Mouse (Mus musculus) liver, postnatal 0 days (tissue): ENCODE data around the gene Eif4a3. TPM values are rescaled to one million over a fixed set of nuclear protein-coding genes. Genes with fewer than 3 reads are reported as not detected.
"Not testable (repeated sequence)": the region's sequence is repeated elsewhere in the genome, so short reads cannot be mapped to it uniquely, and the experiment has no call there.

Experiments
- ATAC-seq: fragments of 200-750 bp; cut with Nextera tagmentation; 2 replicates; pipeline ENCODE4 v1.8.0; 2017; ENCODE audit warnings: mild to moderate bottlenecking, moderate library complexity
- DNase-seq: peaks from one replicate; pipeline ENCODE4 v3.0.0-alpha.2; 2016
- H3K27ac ChIP-seq: fragments of 300-500 bp; sonication (generic); 2 replicates; pipeline ENCODE4 v1.5.1; 2014; ENCODE audit warnings: antibody characterized with exemption, moderate library complexity, mild to moderate bottlenecking, low read depth
- H3K27me3 ChIP-seq: fragments of 300-500 bp; sonication (generic); 2 replicates; pipeline ENCODE4 v1.6.1; 2014; ENCODE audit warnings: low read length, control low read depth, mixed read lengths; ENCODE audit not compliant: insufficient read depth
- H3K36me3 ChIP-seq: fragments of 300-500 bp; sonication (generic); replicated peaks from 2 replicates; pipeline ENCODE4 v1.6.1; 2014; ENCODE audit warnings: mild to moderate bottlenecking, control low read depth, low read length, moderate library complexity, mixed read lengths; ENCODE audit not compliant: insufficient read depth
- H3K4me1 ChIP-seq: fragments of 300-500 bp; sonication (generic); 2 replicates; pipeline ENCODE4 v1.6.1; 2014; ENCODE audit warnings: antibody characterized with exemption, mild to moderate bottlenecking, control low read depth; ENCODE audit not compliant: insufficient read depth
- H3K4me2 ChIP-seq: fragments of 300-500 bp; sonication (generic); 2 replicates; pipeline ENCODE4 v1.6.1; 2014; ENCODE audit warnings: low read depth, mild to moderate bottlenecking, low read length, moderate library complexity, mixed read lengths
- H3K4me3 ChIP-seq: fragments of 300-500 bp; sonication (generic); 2 replicates; pipeline ENCODE4 v1.5.1; 2014; ENCODE audit warnings: low read depth, low read length
- H3K9ac ChIP-seq: fragments of 300-500 bp; sonication (generic); replicated peaks from 2 replicates; pipeline ENCODE4 v1.6.1; 2014; ENCODE audit warnings: mild to moderate bottlenecking, moderate library complexity
- H3K9me3 ChIP-seq: fragments of 300-500 bp; sonication (generic); 2 replicates; pipeline ENCODE4 v1.6.1; 2016; ENCODE audit warnings: mild to moderate bottlenecking, control low read depth, low read length, mixed read lengths
- CTCF ChIP-seq: sonication (generic); IDR thresholded peaks from 2 replicates; pipeline ENCODE4 v1.5.1; 2016; ENCODE audit warnings: antibody characterized with exemption, low read depth
- EP300 ChIP-seq: IDR thresholded peaks from 2 replicates; pipeline ENCODE4 v1.6.1; 2016; ENCODE audit warnings: antibody characterized with exemption, low read depth, mild to moderate bottlenecking
- WGBS: fragments of 180-500 bp; shearing (Covaris S2); extraction: QIAGEN DNeasy Blood & Tissue Kit; methylation state at CpG from one replicate; pipeline ENCODE4 v1.1.7; 2014; ENCODE audit not compliant: insufficient replicate concordance; 5-methylcytosine and 5-hydroxymethylcytosine counted together
- polyA plus RNA-seq: library from polyadenylated mRNA; unstranded; fragments of >200 nt; fragmentation: Nextera tagmentation; extraction: Ambion mirVana; gene quantifications from 2 replicates; pipeline ENCODE4 v1.2.1, GENCODE M21; 2015

The Eif4a3 gene
- polyA plus RNA-seq, 1 experiment from 2014 or later = 125 TPM

GRCm38 (mm10) chr11:119300986-119301385, 1.1 kb upstream of the Eif4a3 start:
- DNase-seq = no peak
- peaks cover 16% of the 10 kb centered on the region for H3K36me3 ChIP-seq
- H3K4me3 ChIP-seq = peak overlapping the region; percentile 97; the same call in 1 of the 2 replicates
- H3K4me2 ChIP-seq = peak overlapping the region; percentile 78; the same call in 1 of the 2 replicates
- no peak overlapping the region for H3K27ac ChIP-seq
- TF ChIP-seq EP300 = no peak
- no peak for TF ChIP-seq CTCF
- no peaks in the 10 kb centered on the region for H3K27me3 ChIP-seq
- no peaks in the 10 kb centered on the region for H3K9me3 ChIP-seq
- H3K9ac ChIP-seq = peak overlapping the region; percentile 99
- WGBS = 21% methylated on average over 2 of the region's 2 CpGs
- no peak for ATAC-seq
- H3K4me1 ChIP-seq = peaks cover 11% of the 10 kb centered on the region

GRCm38 (mm10) chr11:119300246-119300935, 502 bp upstream of the Eif4a3 start:
- H3K36me3 ChIP-seq = peaks cover 22% of the 10 kb centered on the region

DNA sequence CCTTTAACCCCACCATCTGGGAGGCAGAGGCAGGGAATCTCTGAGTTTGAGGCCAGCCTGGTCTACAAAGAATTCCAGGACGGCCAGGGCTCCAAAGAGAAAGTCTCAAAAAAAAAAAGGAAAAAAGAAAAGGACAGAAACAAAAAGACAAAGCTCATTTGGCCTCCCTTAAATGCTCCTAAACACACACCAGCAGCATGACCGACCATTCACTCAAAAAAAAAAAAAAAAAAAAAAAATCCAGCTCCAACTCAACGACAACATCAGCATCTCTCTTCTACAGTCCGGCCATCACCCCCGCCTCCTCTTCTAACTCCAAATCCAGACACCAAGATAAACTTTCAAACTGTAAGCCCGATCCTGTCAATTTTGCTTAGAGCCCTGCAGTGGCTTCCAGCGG, 972 bp downstream of the Eif4a3 start:
- peak overlapping the region; percentile 78 for H3K4me2 ChIP-seq
- H3K9ac ChIP-seq = peak overlapping the region; percentile 99
- H3K36me3 ChIP-seq = peaks cover 37% of the 10 kb centered on the region
- H3K27me3 ChIP-seq = no peaks in the 10 kb centered on the region
- TF ChIP-seq CTCF (no peak), EP300 (no peak)
- ATAC-seq (no peak), DNase-seq (no peak)
- WGBS = 7% methylated on average over 7 of the region's 7 CpGs
- H3K27ac ChIP-seq = peak overlapping the region; percentile 90
- H3K9me3 ChIP-seq = no peaks in the 10 kb centered on the region
- peak overlapping the region; percentile 97 for H3K4me3 ChIP-seq
- peaks cover 11% of the 10 kb centered on the region for H3K4me1 ChIP-seq

More at GRCm38 (mm10) chr11:119300246-119300935, 502 bp upstream of the Eif4a3 start:
- Histone ChIP-seq H3K4me1 (peaks cover 11% of the 10 kb centered on the region), H3K4me2 (peak overlapping the region; percentile 78), H3K27me3 (no peaks in the 10 kb centered on the region), H3K27ac (no peak overlapping the region), H3K9ac (peak overlapping the region; percentile 99), H3K9me3 (no peaks in the 10 kb centered on the region), H3K4me3 (peak overlapping the region; percentile 97)
- ATAC-seq (peak; percentile 60), DNase-seq (no peak)
- WGBS = 2% methylated on average over 31 of the region's 31 CpGs
- TF ChIP-seq EP300 (no peak), CTCF (no peak)

- DNase-seq (no peak), ATAC-seq (no peak)
- H3K27me3 ChIP-seq = no peaks in the 10 kb centered on the region
- H3K9ac ChIP-seq = no peak overlapping the region
- H3K36me3 ChIP-seq = peaks cover 46% of the 10 kb centered on the region
- no peak overlapping the region for H3K27ac ChIP-seq
- H3K4me1 ChIP-seq = peaks cover 11% of the 10 kb centered on the region
- H3K9me3 ChIP-seq = no peaks in the 10 kb centered on the region
- no peak for TF ChIP-seq EP300
- no peak for TF ChIP-seq CTCF
- 38% methylated on average over 6 of the region's 6 CpGs for WGBS
- peak overlapping the region; percentile 78; the same call in 1 of the 2 replicates for H3K4me2 ChIP-seq
- 0 out of 2 replicates have a peak overlapping the region, but pooled peaks have one; percentile 97 for H3K4me3 ChIP-seq
Observed at GRCm38 (mm10) chr11:119297996-119298395, 1.9 kb downstream of the Eif4a3 start.

GRCm38 (mm10) chr11:119292861-119293260, 7.0 kb downstream of the Eif4a3 start:
- H3K27ac ChIP-seq = not testable (repeated sequence)
- WGBS = 95% methylated on average over 8 of the region's 8 CpGs

DNA sequence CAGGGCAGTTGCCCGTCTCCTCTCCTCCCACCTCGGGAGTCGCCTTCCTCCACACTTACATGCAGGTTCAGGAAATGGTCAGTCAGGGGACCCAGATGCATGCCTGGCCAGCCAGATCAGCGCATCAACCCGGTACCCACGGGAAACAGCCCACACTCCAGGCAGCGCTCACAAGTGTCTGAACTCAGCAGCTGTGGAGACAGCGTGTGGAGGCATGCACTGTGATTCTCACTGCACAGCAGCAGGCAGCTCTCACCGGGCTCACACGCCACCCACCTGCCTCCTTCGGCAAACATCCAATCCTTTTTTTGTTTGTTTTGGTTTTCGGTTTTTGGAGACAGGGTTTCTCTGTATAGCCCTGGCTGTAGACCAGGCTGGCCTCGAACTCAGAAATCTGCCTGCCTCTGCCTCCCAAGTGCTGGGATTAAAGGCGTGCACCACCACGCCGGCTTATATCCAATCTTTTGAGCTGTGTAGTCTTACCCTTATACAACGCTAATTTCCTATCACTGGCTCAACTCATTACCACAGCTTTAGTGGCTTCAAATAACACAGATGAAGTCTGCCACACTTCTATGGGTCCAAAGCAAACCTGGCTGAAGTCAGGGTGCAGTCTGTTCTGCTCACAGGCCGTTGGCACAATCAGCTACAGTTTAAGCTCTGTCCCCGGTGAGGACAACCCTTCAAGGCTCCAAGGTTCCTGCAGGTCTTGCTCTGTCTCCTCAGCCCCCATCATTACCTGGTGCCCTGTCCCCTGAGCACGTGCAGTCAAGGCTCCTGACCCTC, 12.5 kb downstream of the Eif4a3 start:
- TF ChIP-seq EP300 (no peak), CTCF (no peak)
- no peaks in the 10 kb centered on the region for H3K9me3 ChIP-seq
- no peak overlapping the region for H3K9ac ChIP-seq
- ATAC-seq (no peak), DNase-seq (no peak)
- H3K27ac ChIP-seq = no peak overlapping the region
- no peak overlapping the region for H3K4me2 ChIP-seq
- 88% methylated on average over 20 of the region's 20 CpGs for WGBS
- no peaks in the 10 kb centered on the region for H3K27me3 ChIP-seq
- peaks cover 52% of the 10 kb centered on the region for H3K36me3 ChIP-seq
- no peaks in the 10 kb centered on the region for H3K4me1 ChIP-seq
- no peak overlapping the region for H3K4me3 ChIP-seq

More at GRCm38 (mm10) chr11:119292861-119293260, 7.0 kb downstream of the Eif4a3 start:
- H3K9ac ChIP-seq, ATAC-seq, H3K4me2 ChIP-seq, DNase-seq, H3K4me1 ChIP-seq, H3K27me3 ChIP-seq, H3K4me3 ChIP-seq, H3K9me3 ChIP-seq: not testable (repeated sequence)
- H3K36me3 ChIP-seq = peaks cover 89% of the 10 kb centered on the region
